Mouse (Mus musculus) liver, postnatal 0 days (tissue): ENCODE data around the gene Cnnm3.

Source experiments
- CTCF ChIP-seq: sonication (generic); IDR thresholded peaks from 2 replicates; pipeline ENCODE4 v1.5.1; 2016; ENCODE audit warnings: antibody characterized with exemption, low read depth
- EP300 ChIP-seq: IDR thresholded peaks from 2 replicates; pipeline ENCODE4 v1.6.1; 2016; ENCODE audit warnings: antibody characterized with exemption, low read depth, mild to moderate bottlenecking

GRCm38 (mm10) chr1:36497312-36497711 is 14.4 kb upstream of the Cnnm3 start:
- TF ChIP-seq CTCF (no peak), EP300 (no peak)
